Mouse (Mus musculus): Measurements from ENCODE around the gene Cacna1e.

Gene Cacna1e

DNA sequence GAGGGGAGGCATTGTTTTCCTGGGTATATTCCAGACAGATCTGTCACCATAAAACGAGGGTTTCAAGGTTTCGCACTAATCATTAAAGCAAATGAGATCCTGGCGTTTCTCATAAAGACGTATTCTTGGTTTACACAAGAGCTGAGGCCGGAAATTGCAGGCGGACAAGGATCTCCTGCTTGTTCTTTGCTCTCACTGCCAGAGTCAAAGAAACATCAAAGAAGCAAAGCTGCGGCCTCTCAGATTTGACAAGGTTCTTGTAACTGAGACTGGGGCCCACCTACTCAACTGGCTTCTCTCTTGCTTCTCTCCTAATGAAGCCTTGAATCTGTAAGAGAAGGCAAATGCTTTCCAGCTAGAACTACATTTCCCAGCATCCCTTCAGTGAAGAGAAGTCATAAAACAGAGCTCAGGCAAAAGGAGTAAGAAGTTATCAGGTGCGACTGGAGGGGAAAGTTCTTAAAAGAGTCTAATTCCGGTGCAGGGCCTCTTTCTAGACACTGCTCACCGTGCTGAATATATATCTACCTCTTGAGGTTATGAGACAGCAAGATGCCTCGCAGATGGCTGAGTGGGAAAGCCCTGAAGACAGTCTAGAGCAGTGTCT, 104.3 kb downstream of the Cacna1e start:
- DNase-seq, result no peak

DNA sequence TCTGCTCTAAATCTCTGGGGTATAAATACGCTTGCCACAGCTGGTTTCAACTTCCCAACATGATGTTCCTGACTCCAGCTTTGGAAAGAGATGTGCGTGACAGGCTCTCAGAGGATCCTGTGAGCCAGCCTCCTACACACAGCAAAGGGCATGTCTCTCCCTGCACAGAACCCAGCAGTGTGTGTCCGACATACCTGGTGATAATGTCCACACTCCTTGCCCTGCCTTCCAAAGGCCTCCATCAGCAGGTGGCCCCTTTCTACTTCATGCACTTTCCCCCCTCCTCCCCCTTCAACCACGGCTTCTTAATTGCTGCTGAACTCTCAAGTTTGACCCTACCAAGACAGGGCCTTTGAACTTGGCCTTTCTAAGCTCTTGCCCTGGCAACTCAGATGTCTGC, 108.0 kb downstream of the Cacna1e start:
- no peak for DNase-seq

DNA sequence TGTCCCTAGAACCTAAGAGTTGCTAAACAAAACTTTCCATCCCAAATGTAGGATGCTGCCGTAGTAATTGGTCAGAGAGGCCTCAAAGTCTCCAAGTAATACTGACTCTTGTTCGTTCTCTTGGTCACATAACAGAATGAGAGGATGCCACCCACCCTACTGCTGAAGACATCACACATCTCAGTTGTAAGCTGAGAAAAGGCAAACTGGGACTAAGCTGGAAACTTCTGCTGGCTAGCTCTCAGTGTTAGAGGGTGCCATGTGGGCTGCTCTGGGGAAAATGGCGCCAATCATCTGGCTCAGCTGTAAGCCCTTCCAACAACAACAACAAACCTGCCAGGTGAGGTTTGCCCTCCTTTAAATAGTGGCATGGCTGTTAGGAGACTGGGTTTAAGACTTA, 109.8 kb downstream of the Cacna1e start:
- DNase-seq, result no peak

DNA sequence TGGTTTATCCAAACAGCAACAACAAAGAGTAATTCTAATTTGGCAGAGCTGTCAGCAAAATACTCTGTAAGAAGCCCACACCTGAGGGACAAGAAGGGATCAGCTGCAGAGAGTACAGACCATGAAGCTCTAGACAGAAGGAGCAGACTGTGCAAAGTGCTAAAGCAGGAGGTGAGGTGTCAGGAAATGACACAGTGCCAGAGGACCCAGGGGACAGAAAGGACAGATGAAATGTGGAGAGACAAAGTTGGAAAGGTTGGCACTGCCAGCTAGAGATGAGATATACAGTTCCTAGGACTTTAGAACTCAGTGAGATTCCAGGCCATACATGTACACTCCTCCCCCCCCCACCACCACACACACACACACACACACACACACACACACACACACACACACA, 113.2 kb downstream of the Cacna1e start:
- DNase-seq, result no peak

DNA sequence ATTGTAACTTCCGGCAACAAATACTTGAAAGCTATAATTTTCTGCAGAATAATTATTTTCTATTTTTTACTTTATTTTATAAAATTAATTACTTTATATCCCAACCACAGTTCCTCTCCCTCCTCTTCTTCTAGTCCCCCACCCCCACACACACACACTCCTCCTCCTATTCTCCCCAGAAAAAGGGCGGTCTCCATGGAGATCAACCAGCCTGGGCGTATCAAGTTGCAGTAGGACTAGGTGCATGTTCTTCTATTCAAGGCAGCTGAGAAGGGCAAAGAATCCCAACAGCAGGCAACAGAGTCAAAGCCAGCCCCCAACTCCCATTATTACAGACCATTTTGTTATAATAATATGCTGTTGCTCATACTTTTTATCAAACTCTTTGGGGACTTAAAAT, 113.8 kb downstream of the Cacna1e start:
- no peak for DNase-seq

DNA sequence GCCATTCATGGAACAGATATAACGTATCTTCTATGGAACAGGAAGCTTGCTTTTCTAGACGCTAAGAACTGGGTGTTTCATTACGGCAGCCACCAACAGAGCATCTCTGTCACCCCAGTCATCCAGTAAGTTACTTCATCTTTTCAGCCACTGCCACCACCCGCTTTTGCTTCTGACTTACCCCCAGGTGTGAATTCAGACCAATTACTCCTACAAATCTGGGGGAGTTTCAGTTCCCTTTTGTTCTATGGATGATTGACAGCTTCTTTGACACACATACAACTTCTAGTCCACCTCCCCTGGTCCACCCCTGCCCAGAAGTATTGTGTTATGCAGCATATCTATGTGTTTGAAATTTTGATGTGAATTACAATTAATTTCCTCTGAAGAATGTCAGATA, 121.2 kb downstream of the Cacna1e start:
- DNase-seq, result no peak

DNA sequence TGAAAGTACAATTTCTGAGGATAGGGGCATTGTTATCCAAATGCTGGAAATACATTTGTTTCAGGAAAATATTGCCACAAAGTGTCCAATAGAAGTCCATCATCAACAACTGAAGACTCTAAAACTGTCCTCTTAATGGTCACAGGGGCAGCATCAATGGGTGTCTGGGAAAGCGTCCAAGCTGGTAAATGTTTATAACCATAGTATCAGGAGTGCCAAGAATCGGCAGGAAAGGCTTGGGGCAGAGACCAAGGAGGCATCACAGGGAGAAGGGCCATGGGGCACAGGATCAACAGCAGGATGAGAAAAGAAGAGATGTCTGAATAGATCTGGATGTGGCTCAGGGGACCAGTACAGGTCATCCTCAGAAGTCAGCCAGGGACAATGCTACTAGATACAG, 132.2 kb downstream of the Cacna1e start:
- peak; percentile 21 for DNase-seq

DNA sequence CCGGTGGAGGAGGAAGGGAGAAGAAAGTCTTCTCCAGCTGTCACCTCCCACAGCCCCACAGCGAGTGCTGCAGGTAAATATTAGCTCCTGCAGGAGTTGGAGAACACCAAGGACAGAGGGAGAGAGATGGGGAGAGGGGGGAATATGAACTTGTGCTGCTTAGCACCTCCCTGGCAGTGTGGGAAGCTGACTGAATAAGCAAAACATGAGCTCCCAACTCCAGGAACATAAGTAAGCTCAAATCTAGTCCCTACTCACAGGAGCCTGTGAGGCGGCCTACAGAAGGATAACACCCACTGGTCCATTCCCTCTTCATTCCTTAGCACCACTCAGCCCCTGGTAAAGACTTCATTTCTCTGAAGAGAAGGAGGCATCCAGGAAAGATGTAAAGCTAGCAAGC, 135.8 kb downstream of the Cacna1e start:
- no peak for DNase-seq

DNA sequence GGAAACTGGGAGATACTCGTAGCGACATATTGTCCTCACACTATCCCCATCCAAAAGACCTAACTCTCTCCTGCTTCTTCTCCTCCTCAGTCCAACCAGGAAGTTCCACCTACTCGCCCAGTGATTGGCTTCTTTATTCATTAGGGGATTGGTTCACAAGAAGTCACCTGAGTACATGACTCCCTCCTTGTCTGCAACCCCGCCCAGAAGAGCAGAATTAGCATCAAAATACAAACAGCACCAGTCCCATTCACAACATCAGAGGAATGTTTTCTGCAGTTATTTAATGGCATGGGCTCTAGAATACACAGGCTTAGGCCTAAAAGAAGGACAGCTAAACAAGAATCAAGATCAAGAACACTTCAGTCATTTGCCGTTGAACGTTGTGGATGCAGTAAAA, 139.1 kb downstream of the Cacna1e start:
- no peak for DNase-seq

DNA sequence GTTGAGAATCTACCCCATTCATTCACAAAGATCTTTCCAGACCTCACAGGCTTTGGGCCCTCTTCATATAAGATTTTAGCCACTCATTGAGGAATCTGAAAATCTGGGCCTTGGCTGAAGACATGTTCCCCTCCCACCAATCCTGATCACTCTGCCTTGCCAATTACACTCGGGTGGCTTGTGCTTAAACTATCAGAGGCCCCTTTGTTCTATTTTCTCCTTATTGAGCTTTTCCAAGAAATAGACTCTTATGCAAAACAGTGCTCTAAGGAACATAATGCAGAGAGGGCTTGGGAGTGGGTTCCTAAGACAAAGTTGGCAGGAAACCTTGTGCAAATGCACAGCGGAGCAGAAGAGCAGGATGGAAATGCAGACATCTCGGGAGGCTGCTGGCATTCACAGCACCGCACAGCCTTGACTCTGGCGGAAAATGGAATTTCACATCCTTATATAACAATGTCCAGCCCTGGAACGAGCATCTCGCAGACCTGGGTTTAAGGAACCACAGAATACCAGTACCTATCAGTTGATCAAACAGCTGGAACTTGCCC, 153.8 kb downstream of the Cacna1e start:
- DNase-seq, result no peak

DNA sequence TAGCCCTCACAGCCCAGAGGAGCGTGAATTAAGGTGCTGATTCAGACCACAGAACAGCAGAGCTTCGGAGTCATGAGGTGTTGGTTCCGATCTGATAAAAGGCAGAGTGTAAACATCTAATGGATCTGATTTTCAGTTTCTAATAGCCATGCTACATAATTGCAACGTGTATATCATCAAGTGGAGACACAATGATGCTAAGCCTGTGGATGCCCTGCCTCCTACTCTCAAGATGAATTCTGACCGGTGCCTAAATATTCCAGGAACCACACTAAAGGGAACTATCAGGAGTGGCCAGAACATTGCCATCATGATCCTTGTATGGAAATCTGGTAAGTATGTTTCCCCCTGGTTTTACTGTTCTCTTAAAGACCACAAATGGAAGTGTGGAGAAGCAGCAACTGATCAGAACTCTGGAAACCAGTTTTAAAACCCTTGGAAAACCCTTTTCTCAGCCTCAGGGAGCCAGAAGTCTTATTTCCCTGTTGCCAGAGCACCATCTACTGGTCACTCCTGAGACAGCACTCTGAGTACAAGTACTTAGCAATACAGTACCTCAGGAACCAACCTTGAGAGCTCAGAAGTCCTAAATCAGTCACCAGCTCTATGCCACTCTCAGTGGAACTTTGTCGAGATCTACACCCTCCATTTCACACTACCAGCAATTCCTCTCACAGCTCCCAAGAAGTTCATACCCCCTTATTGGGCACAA, 154.9 kb downstream of the Cacna1e start:
- DNase-seq, result peak; percentile 72

DNA sequence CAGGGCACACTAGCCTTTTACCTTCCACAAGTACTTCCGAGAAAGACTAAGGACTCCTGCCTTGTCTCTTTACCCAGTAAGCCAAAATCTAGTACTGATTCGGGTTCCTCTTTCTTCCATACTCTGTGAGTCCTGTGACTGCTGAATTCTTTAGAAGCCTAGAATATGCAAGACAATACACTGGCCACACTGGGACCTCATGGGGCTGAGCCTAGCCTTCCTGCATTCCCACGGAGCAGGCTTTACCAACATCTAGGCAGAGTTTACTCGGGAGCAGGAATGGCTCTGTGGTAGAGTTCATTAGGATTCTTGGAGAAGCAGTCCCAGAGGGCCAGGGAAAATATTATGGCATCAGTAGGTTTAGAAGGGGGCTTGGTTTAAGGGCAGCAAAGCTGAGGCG, 155.6 kb downstream of the Cacna1e start:
- DNase-seq, result no peak

DNA sequence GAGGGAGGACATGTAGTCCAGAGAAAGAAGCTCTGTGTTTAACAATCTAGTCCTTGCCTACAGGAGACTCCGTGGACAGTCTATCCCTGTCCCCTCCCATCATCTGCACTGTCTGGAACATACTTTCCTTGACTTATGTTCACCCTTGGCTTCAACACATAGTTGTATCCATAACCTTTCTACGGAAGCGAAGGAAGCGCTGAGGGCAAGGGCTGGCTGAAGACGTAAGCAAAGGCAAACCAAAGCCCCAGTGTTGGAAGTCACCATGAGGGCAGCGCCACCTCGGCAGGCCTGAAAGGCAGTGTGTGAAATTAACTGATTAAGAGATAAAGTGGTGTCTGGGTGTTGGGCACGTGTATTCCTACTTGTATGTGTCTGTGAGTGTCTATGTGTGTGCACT, 156.6 kb downstream of the Cacna1e start:
- no peak for DNase-seq

DNA sequence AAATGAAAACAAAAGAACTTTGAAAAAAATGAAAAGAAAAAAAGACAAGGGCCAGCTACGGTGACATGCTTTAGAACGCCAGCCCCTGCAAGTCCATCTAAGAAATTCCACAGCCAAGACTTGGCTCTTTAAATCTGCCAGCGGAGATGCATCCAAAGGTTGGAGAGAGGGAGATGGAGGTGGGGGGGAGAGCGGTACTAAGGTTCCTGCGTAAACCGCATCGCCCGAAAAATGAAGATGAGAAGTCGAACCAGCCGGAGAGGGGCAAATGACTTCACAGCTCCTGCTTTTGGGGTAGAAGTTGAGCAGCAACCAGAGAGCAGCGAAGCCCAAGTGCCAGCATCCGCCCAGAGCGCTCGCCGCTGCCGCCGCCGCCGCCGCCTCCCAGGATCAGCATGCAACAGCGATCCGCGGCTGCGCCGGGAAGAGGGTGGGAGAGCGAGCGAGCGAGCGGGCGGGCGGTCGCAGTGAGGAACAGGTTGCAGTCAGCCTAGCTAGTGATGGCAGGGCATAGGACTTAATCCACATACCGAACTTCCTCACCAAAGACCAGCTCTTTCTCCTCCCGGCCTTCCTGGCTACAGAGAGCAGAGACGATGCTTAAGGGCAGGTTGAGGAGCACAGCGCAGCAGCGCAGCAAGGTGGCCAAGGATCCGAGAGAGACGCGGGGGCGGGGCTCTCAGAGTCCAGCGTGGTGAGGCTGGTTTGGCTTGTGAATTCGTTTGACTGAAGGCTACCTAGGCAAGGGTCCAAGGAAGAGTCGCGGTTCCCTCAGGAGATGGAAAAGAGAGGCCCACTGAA, 157.7 kb downstream of the Cacna1e start:
- peak; percentile 10 for DNase-seq

DNA sequence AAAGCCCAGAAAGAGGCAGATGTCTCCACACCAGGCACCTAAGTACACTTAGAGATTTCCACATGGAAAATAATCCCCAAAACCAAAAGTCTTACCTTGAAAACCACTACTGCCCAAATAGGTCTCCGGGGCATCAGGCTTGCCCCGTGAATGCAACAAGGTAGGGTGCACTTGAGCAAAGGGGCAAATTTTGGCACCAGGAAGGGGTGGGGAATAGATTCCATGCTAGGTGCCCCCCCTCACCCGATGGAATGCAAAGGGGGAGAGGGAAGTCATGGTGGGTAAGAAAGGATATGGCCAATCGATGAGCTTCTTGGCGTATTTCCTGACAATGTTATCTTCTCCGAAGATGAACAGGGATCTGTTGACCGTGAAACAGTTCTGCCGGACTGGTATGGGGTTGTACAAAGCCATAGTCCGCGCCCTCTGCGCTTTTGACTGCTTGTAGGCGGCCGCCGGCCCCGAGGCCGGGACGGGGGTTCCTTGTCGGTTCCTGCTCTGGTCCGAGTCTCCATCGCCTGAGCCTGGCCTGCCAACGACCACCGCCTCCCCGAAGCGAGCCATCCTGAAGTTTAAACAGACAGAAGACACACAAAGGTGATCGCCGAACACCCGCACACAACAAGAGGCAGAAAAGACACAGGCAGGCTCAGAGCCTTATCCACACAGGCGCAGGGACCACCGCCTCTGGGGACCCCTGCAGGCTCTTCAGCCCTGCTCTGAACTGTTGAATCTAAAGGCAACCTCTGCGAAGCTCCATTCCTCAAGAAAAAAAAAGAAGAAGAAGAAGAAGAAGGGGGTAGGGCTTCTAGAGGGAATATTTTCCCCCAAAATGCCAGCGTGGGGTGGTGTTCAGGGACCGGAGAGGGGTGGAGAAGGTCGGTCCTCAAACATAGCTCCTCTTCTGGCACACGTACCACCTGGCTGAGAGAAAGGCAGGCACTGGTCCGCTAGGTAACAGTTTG, 158.7 kb downstream of the Cacna1e start:
- DNase-seq, result no peak

DNA sequence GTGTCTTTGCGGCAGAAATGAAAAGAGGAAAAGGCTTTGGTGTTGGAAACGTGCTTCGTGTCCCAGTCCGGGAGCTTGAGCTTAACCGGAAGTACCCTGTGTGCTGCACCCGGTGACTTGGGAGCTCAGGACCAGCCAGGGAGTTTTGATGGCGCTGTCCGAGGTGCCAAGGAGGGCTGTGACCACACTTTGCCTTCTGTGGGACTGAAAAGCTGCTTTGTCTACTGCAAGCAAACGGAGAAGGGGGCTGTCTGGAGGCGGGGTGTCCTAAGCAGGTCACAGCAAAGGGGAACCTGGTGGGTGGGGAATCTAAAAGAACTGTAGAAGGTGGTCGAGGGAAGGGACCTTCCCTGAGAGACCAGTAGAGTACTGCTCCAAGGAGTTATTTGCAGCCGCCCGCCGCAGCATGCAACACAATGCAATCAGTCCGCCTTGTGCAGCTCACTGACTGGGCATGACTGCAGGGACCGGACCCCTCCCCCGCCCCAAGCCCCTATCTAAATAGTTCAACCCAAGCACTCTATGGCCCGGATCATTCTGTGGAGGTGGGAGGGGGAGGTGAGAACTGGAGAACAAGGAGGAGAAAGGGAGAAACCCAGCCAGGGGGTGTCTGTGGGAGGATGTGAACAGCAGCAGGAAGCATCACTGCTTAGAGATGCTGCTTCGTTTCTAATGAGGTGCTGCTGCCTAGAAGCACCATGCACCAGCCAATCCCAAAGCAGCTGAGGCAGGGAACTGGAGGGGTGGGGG, 160.6 kb downstream of the Cacna1e start:
- DNase-seq, result no peak

DNA sequence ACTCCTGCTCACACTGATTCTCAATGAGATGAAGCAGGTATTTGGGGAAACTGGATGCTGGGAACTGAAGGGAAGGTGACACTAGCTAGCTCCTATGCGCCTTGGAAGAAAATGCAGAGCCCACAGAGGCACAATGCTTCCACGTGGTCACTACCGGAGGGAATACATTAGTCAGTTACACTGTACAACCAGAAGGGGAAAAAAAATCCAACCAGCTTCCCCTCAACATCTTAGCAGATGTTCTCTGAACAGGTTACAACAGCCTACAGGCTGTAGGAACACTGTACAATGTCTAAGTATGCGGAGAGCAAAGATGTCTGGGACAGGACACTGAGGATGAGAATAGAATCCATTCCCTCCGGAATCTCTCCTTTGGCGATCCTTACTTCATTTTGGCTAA, 161.2 kb downstream of the Cacna1e start:
- no peak for DNase-seq

DNA sequence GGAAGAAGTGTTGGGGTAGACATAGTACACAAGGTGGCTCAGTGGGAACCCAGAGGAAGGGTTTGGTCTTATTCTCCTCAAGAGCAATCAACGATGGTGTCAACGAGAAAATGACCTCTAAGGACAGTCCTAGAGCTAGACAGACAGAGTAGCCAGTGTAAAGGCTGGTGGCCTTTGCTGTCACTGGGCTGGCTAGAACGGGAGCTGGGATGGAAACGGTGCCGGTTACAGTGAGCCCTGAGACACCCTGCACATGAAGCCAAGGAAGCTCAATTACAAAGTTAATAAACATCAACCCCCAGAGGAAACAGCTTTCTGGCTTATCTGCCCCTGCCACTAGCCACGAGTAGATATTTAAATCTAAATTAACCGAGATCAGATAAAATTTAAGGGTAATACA, 168.7 kb downstream of the Cacna1e start:
- DNase-seq, result no peak

DNA sequence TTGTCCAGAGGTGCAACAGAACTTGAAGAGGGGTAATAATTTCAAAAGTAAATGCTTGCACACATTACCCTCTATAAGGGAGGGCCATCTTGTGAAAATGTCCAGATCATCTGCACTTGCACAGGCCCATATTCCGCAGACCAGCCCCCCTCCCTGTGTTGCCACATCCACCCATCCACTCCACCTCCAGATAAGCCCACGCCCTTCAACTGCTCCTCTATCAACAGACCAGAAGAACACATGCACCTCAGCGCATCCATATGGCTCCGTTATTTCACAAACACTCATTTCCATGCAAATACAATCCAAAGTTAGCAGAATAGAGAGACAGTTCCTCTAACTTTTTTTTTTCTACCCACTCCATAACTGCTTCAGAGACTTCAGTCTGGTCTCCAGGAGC, 171.6 kb downstream of the Cacna1e start:
- DNase-seq, result no peak

DNA sequence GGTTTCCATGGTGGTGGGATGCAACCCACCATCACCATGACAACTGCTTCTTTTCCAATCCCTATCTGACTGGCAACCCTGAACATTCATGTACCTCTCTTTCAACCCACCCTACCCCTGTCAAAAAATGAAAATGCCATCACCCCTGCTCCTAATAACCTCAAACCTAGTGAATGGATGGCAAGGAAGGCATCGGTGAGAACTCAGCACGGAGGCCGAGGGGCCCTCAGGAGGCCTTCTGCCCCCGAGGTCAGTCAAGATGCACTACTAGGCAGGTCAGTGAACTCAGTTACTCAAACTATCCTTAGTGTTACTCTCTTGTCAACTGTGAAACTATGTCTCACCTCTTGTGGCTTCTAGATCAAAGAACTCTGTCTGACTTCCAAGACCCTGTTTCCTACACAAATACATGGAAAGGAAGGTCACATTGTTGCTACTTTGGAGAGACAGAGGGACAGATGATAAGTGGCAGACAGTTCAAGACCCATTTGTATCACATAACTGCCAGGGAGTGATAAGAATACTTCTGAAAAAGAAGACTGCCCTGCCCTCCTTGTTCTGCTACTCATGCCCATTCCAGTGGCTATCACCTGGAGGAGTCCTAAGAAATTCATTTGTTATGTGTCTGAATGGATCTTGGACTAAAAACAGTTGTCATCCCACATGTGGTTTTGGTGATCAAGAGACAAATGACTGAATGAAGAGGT, 176.6 kb downstream of the Cacna1e start:
- no peak for DNase-seq

DNA sequence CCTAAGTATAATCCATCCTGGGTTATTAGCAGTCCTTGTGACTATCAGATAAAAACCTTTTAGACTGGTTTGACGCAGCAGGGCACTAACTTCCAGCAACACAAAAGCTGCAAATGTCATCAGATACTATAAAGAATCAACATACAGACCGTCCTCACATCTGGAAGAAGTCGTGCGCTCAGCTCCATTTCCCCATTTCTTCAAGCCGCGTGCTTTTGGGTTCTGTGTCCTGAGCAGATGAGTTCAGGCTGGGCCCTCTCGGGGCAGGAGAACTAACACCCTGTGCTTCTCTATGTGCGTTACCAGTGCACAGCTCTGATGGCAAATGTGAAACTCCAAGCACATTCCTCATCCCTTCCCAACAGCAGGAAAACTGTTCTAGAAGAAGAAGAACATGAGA, 177.3 kb downstream of the Cacna1e start:
- DNase-seq, result no peak

Measured in kidney, adult 18-20 months (tissue).